Mouse (Mus musculus): ENCODE measurements around the gene Nisch. TPM values are rescaled to one million over a fixed set of nuclear protein-coding genes. Genes with fewer than 3 reads are reported as not detected.

Nisch gene
- polyA plus RNA-seq (2015; fragmentation: Nextera tagmentation; extraction: Ambion mirVana), result 309 and 327 TPM in 2 replicates

GRCm38 (mm10) chr14:31216846-31217245 lies at the start of gene Nisch:
Gene Nisch (minus strand): TSS chr14:31216946.
- Histone ChIP-seq H3K4me1 (peaks cover 17% of the 10 kb centered on the region), H3K27ac (replicated peaks) (peak within 1 kb of the TSS; percentile 19), H3K4me2 (peak within 1 kb of the TSS; percentile 28), H3K36me3 (no peaks in the 10 kb centered on the region), H3K27me3 (replicated peaks) (no peaks in the 10 kb centered on the region), H3K4me3 (replicated peaks) (no peak within 1 kb of the TSS), H3K9me3 (replicated peaks) (no peaks in the 10 kb centered on the region), H3K9ac (replicated peaks) (no peak within 1 kb of the TSS)
- no peak for ATAC-seq (ENCODE audit: low FRiP score)
- 61% methylated on average over 2 of the region's 2 CpGs for WGBS

GRCm38 (mm10) chr14:31260932-31261331 lies 44.2 kb upstream of the Nisch start:
- no peak overlapping the region for H3K9ac ChIP-seq (replicated peaks)
- H3K27ac ChIP-seq (replicated peaks), result no peak overlapping the region
- no peaks in the 10 kb centered on the region for H3K4me1 ChIP-seq
- no peaks in the 10 kb centered on the region for H3K27me3 ChIP-seq (replicated peaks)
- H3K9me3 ChIP-seq (replicated peaks), result no peaks in the 10 kb centered on the region
- 97% methylated on average over 9 of the region's 9 CpGs for WGBS
- ATAC-seq (ENCODE audit: low FRiP score), result no peak
- no peak overlapping the region for H3K4me3 ChIP-seq (replicated peaks)
- H3K36me3 ChIP-seq, result peaks cover 59% of the 10 kb centered on the region
- H3K4me2 ChIP-seq, result no peak overlapping the region

GRCm38 (mm10) chr14:31260374-31260773 lies 43.6 kb upstream of the Nisch start:
- Histone ChIP-seq H3K4me1 (no peaks in the 10 kb centered on the region), H3K9me3 (replicated peaks) (no peaks in the 10 kb centered on the region), H3K27me3 (replicated peaks) (no peaks in the 10 kb centered on the region), H3K4me3 (replicated peaks) (no peak overlapping the region), H3K27ac (replicated peaks) (no peak overlapping the region), H3K9ac (replicated peaks) (no peak overlapping the region), H3K36me3 (peaks cover 65% of the 10 kb centered on the region), H3K4me2 (no peak overlapping the region)
- WGBS, result 97% methylated on average over 4 of the region's 4 CpGs
- ATAC-seq (ENCODE audit: low FRiP score), result no peak

GRCm38 (mm10) chr14:31258476-31259050 lies 41.8 kb upstream of the Nisch start:
- H3K9me3 ChIP-seq (replicated peaks), result no peaks in the 10 kb centered on the region
- WGBS, result 98% methylated on average over 14 of the region's 14 CpGs
- H3K27me3 ChIP-seq (replicated peaks), result no peaks in the 10 kb centered on the region
- no peak overlapping the region for H3K9ac ChIP-seq (replicated peaks)
- H3K4me2 ChIP-seq, result no peak overlapping the region
- no peak overlapping the region for H3K4me3 ChIP-seq (replicated peaks)
- 0 out of 2 replicates have a peak, but pooled peaks cover 3% of the 10 kb centered on the region for H3K4me1 ChIP-seq
- peaks cover 83% of the 10 kb centered on the region for H3K36me3 ChIP-seq
- H3K27ac ChIP-seq (replicated peaks), result no peak overlapping the region
- no peak for ATAC-seq (ENCODE audit: low FRiP score)

- peak overlapping the region; percentile 97 for H3K9ac ChIP-seq (replicated peaks)
- WGBS, result 86% methylated on average over 5 of the region's 5 CpGs
- no peaks in the 10 kb centered on the region for H3K27me3 ChIP-seq (replicated peaks)
- ATAC-seq (ENCODE audit: low FRiP score), result no peak
- peaks cover 25% of the 10 kb centered on the region for H3K4me1 ChIP-seq
- H3K27ac ChIP-seq (replicated peaks), result no peak overlapping the region
- no peaks in the 10 kb centered on the region for H3K9me3 ChIP-seq (replicated peaks)
- peaks cover 45% of the 10 kb centered on the region for H3K36me3 ChIP-seq
- H3K4me2 ChIP-seq, result peak overlapping the region; percentile 86
- H3K4me3 ChIP-seq (replicated peaks), result peak overlapping the region; percentile 67
Measured at GRCm38 (mm10) chr14:31252091-31252490, 35.3 kb upstream of the Nisch start.

- Histone ChIP-seq H3K9ac (replicated peaks) (peak overlapping the region; percentile 97), H3K4me2 (peak overlapping the region; percentile 86), H3K36me3 (peaks cover 40% of the 10 kb centered on the region), H3K27ac (replicated peaks) (peak overlapping the region; percentile 97), H3K27me3 (replicated peaks) (no peaks in the 10 kb centered on the region), H3K4me1 (peaks cover 25% of the 10 kb centered on the region), H3K9me3 (replicated peaks) (no peaks in the 10 kb centered on the region), H3K4me3 (replicated peaks) (peak overlapping the region; percentile 67)
- WGBS, result 2% methylated on average over 18 of the region's 18 CpGs
- no peak; the same call in none of the 2 replicates for ATAC-seq (ENCODE audit: low FRiP score)
Measured at GRCm38 (mm10) chr14:31251626-31252025, 34.9 kb upstream of the Nisch start.

- Histone ChIP-seq H3K27me3 (replicated peaks) (no peaks in the 10 kb centered on the region), H3K4me1 (peaks cover 25% of the 10 kb centered on the region), H3K4me2 (peak within 1 kb of the TSS; percentile 86), H3K36me3 (peaks cover 35% of the 10 kb centered on the region), H3K9me3 (replicated peaks) (no peaks in the 10 kb centered on the region), H3K9ac (replicated peaks) (peak within 1 kb of the TSS; percentile 97), H3K4me3 (replicated peaks) (peak within 1 kb of the TSS; percentile 67), H3K27ac (replicated peaks) (peak within 1 kb of the TSS; percentile 97)
- ATAC-seq (ENCODE audit: low FRiP score), result peak; percentile 94
- WGBS, result under 1% methylated on average over 74 of the region's 75 CpGs
Measured at GRCm38 (mm10) chr14:31251084-31251604, 34.4 kb upstream of the Nisch start, which contains the start of the genes Phf7 and Bap1. Gene Phf7 (minus strand): TSS chr14:31251317. Gene Bap1 (plus strand): TSS chr14:31251450.

GRCm38 (mm10) chr14:31250222-31251083 lies 33.7 kb upstream of the Nisch start:
- Histone ChIP-seq H3K27me3 (replicated peaks) (no peaks in the 10 kb centered on the region), H3K9me3 (replicated peaks) (no peaks in the 10 kb centered on the region), H3K27ac (replicated peaks) (peak overlapping the region; percentile 97), H3K4me3 (replicated peaks) (peak overlapping the region; percentile 67), H3K4me2 (peak overlapping the region; percentile 86), H3K36me3 (peaks cover 28% of the 10 kb centered on the region), H3K4me1 (peaks cover 25% of the 10 kb centered on the region), H3K9ac (replicated peaks) (peak overlapping the region; percentile 97)
- 21% methylated on average over 38 of the region's 38 CpGs for whole genome bisulfite sequencing
- peak; percentile 91; the same call in 1 of the 2 replicates for ATAC-seq (ENCODE audit: low FRiP score)

- peaks cover 8% of the 10 kb centered on the region for H3K36me3 ChIP-seq
- no peak for ATAC-seq (ENCODE audit: low FRiP score)
- H3K4me3 ChIP-seq (replicated peaks), result no peak overlapping the region
- no peak overlapping the region for H3K27ac ChIP-seq (replicated peaks)
- 92% methylated on average over 6 of the region's 6 CpGs for WGBS
- H3K9ac ChIP-seq (replicated peaks), result no peak overlapping the region
- no peaks in the 10 kb centered on the region for H3K27me3 ChIP-seq (replicated peaks)
- no peak overlapping the region for H3K4me2 ChIP-seq
- no peaks in the 10 kb centered on the region for H3K9me3 ChIP-seq (replicated peaks)
- peaks cover 22% of the 10 kb centered on the region for H3K4me1 ChIP-seq
Measured at GRCm38 (mm10) chr14:31248396-31248795, 31.6 kb upstream of the Nisch start.

- Histone ChIP-seq H3K9me3 (replicated peaks) (no peaks in the 10 kb centered on the region), H3K4me1 (peaks cover 8% of the 10 kb centered on the region), H3K4me3 (replicated peaks) (no peak overlapping the region), H3K4me2 (no peak overlapping the region), H3K36me3 (no peaks in the 10 kb centered on the region), H3K27me3 (replicated peaks) (no peaks in the 10 kb centered on the region), H3K9ac (replicated peaks) (no peak overlapping the region), H3K27ac (replicated peaks) (no peak overlapping the region)
- ATAC-seq (ENCODE audit: low FRiP score), result no peak
- 80% methylated on average over 1 of the region's 1 CpGs for WGBS
Measured at GRCm38 (mm10) chr14:31245946-31246345, 29.2 kb upstream of the Nisch start.

GRCm38 (mm10) chr14:31244777-31245176 lies 28.0 kb upstream of the Nisch start:
- Histone ChIP-seq H3K9ac (replicated peaks) (no peak overlapping the region), H3K27ac (replicated peaks) (no peak overlapping the region), H3K4me1 (peaks cover under 1% of the 10 kb centered on the region; the same call in 1 of the 2 replicates), H3K9me3 (replicated peaks) (no peaks in the 10 kb centered on the region), H3K4me2 (no peak overlapping the region), H3K27me3 (replicated peaks) (no peaks in the 10 kb centered on the region), H3K36me3 (no peaks in the 10 kb centered on the region), H3K4me3 (replicated peaks) (no peak overlapping the region)
- ATAC-seq (ENCODE audit: low FRiP score), result no peak
- WGBS, result 89% methylated on average over 1 of the region's 1 CpGs

Measured in neural tube, embryonic 15.5 days (tissue).